Mouse (Mus musculus) Patski (cell line): ENCODE measurements around the gene Gm3676. TPM values are rescaled to one million over a fixed set of nuclear protein-coding genes. Genes with fewer than 3 reads are reported as not detected.
"Not testable (repeated sequence)": the region's sequence is repeated elsewhere in the genome, so short reads cannot be mapped to it uniquely, and the experiment has no call there.

ENCODE experiments used
- ATAC-seq: fragments of 100-300 bp; one replicate; pipeline ENCODE4 v1.8.0; 2021
- CTCF ChIA-PET: fragments of 350-600 bp; sonication (Branson Sonifier 250); formaldehyde crosslinking; loops from one replicate; lab custom pipeline; 2022; ENCODE audit warnings: inconsistent platforms; lab: Charles Lee
- POLR2A ChIA-PET: fragments of 350-600 bp; sonication (Branson Sonifier 250); formaldehyde crosslinking; loops from one replicate; lab custom pipeline; 2022; ENCODE audit warnings: antibody characterized with exemption, inconsistent platforms; lab: Charles Lee
- DNase-seq: peaks from one replicate; pipeline ENCODE4 v3.0.0-alpha.2; 2011; ENCODE audit warnings: low read depth, low spot score
- H3K27me3 ChIP-seq: fragments of 371-371 bp; one replicate; pipeline ENCODE4 v1.5.1; 2021
- in situ Hi-C: fragments of 300-500 bp; cut with MboI; formaldehyde crosslinking; loops from 3 replicates; pipeline ENCODE4 v1.11.1; 2018; ENCODE audit warnings: low pct_unique_long_range_greater_than_20kb, mixed read lengths
- polyA plus RNA-seq: library from polyadenylated mRNA; unstranded; gene quantifications from one replicate; pipeline ENCODE4 v1.2.3, GENCODE M21; 2021

Gm3676 gene
- polyA plus RNA-seq: 0.08 TPM

DNA sequence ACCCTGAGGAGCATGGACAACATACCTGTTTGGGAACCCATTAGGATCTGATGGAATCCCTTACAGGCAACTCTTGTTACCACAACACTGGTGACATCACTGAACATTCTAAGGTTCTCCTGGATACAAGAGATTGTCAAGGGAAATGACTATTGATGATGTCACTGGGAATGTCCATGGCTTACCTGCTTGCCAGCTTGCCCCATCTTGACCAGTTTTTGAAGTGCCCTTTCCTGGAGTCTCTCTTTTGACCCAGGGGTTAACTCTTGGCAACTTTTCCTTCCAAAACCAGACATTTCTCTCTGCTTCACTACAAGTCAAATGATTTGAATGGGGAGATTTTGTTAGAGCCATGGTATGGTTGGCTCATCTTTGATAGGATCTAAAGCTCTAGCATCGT, at the start of gene Gm3676:
TSS of gene Gm3676 (minus strand) at position 101 of the 400 bp plus-strand sequence.
- ATAC-seq, DNase-seq, CTCF ChIA-PET, POLR2A ChIA-PET, H3K27me3 ChIP-seq, in situ Hi-C loops: not testable (repeated sequence)

DNA sequence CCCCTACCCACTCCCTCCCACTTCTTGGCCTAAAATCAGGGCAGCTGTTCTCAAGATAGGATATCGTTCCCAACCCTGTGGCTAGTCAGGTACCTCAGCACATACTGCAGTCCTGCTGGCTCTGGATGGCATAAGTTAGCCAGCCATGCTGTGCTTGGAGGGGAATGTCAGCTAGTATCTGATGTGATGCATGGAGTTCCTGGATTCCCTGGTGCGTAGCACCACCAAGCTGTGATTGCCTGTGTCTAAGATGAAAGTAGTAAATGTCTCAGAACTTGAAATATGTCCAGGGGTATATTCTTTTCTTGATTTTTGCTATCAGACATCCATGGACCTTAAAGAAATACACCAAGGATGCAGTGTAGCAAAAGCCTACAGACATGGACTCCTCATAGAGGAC, 1.9 kb upstream of the Gm3676 start:
- ATAC-seq, in situ Hi-C loops, DNase-seq, CTCF ChIA-PET, H3K27me3 ChIP-seq, POLR2A ChIA-PET: not testable (repeated sequence)

- H3K27me3 ChIP-seq, ATAC-seq, CTCF ChIA-PET, DNase-seq, in situ Hi-C loops, POLR2A ChIA-PET: not testable (repeated sequence)
These were observed 16.1 kb downstream of the Gm3676 start for GRCm38 (mm10) chr14:41630144-41630543.

DNA sequence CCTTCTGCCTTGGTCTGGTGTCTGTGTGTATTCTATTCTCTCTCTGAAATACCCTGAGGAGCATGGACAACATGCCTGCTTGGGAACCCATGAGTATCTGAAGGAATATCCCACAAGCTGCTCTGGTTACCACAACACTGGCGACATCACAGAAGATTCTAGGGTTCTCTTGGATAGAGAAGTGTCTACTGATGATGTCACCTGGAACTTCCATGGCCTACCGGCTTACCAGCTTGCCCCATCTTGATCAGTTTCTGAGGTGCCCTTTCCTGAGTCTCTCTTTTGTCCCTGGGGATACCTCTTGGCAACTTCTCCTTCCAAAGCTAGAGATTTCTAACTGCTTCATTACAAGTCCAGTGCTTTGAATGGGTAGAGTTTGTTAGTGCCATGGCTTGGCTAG, 21.8 kb downstream of the Gm3676 start, which contains the start of gene Gm3072:
TSS of gene Gm3072 (minus strand) at position 101 of the 400 bp plus-strand sequence.
- DNase-seq, in situ Hi-C loops, ATAC-seq, CTCF ChIA-PET, H3K27me3 ChIP-seq, POLR2A ChIA-PET: not testable (repeated sequence)

GRCm38 (mm10) chr14:41622535-41622934, 23.8 kb downstream of the Gm3676 start:
- in situ Hi-C loops, POLR2A ChIA-PET, ATAC-seq, H3K27me3 ChIP-seq, CTCF ChIA-PET, DNase-seq: not testable (repeated sequence)

DNA sequence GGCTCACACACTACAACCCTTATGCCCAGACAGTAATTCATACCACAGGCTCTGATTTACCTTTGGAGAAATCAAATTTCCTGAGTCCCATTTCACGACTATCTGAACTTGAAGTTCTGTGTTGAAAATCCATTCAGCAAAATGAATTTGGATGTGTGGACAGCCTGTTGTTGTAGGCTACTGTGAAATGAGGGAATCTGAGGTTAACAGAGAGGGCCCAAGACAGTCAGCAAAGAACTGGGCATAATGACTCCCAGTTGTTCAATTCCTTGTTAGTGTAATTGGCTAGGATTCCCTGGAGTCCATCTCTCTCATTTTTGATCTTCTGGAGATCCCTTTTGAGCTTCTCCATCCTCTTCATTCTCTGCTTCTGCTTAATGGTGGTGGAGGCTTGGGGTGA, 35.6 kb downstream of the Gm3676 start:
- POLR2A ChIA-PET, in situ Hi-C loops, CTCF ChIA-PET, ATAC-seq, DNase-seq, H3K27me3 ChIP-seq: not testable (repeated sequence)

- in situ Hi-C loops, DNase-seq, H3K27me3 ChIP-seq, ATAC-seq, CTCF ChIA-PET, POLR2A ChIA-PET: not testable (repeated sequence)
These were observed 45.4 kb downstream of the Gm3676 start for GRCm38 (mm10) chr14:41600935-41601334.

Other genes starting within 250 kb of the Gm3676 start
- gene Gm6482, start 238.2 kb downstream of the Gm3676 start, polyA plus RNA-seq: not detected
- not detected for gene Gm7954, start 193.0 kb downstream of the Gm3676 start, polyA plus RNA-seq
- not detected for gene Gm3486, start 157.0 kb downstream of the Gm3676 start, polyA plus RNA-seq
- gene Gm7970, start 90.9 kb downstream of the Gm3676 start, polyA plus RNA-seq: not detected
- not detected for gene 1700049E17Rik2, start 73.3 kb downstream of the Gm3676 start, polyA plus RNA-seq
- not detected for gene Gm3072, start 21.9 kb downstream of the Gm3676 start, polyA plus RNA-seq
- gene Gm8068, start 55.4 kb upstream of the Gm3676 start, polyA plus RNA-seq: not detected
- gene Gm7929, start 104.1 kb upstream of the Gm3676 start, polyA plus RNA-seq: not detected
- not detected for gene Gm47189, start 126.0 kb upstream of the Gm3676 start, polyA plus RNA-seq